Mouse (Mus musculus) lung, postnatal 14 days (tissue): Measurements from ENCODE around the gene Ndufb5.
A peak's percentile ranks its signal among the peaks of the same experiment; 100 is the strongest.
"Not testable (repeated sequence)": the region's sequence is repeated elsewhere in the genome, so short reads cannot be mapped to it uniquely, and the experiment has no call there.

Source experiments
- DNase-seq: peaks from one replicate; pipeline ENCODE4 v3.0.0; 2021

Ndufb5 gene

DNA sequence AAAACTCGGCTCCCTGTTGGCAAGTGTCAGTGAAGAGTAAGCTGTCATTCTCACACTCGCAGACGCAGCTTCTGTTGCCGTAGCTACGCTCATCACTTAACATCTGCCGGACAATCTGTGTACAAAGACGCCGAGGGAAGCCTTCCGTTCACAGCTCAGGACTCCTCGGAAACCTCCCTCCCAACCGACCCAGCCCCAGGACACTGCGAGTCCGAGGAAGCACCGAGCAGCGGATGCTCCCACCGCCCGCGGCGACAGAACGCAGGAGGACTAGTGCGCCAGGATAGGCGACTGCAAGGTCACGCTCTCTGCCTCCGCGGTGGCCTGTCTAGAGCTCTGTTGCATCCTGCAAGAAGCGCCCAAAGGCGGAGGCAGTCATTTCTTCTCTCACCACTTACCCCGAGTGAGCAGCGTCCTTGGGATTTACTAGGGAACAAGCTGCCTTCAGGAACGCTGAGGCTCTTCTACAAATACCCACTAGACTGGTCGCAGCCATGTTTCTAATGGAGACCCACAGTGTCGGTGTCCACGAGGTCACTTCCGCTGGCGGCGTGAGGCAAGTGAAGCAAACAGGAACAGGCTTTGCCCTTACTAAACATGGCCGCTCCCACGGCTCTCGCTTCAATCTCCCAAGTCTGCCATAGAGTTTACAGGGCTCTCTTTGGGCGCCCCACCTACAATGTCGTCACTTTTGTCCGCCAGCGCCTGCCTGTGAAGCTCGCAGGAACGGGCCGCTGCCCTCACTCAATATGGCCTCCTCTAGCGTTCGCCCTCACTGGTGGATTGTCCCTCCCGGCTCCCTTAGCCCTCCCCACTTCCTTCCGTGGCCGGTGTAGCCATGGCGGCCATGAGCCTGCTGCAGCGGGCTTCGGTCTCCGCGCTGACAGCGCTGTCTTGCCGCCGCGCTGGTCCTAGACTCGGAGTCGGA lies at the start of gene Ndufb5:
TSS of gene Ndufb5 (plus strand) at position 747 of the 928 bp plus-strand sequence.
- peak; percentile 97 for DNase-seq

DNA sequence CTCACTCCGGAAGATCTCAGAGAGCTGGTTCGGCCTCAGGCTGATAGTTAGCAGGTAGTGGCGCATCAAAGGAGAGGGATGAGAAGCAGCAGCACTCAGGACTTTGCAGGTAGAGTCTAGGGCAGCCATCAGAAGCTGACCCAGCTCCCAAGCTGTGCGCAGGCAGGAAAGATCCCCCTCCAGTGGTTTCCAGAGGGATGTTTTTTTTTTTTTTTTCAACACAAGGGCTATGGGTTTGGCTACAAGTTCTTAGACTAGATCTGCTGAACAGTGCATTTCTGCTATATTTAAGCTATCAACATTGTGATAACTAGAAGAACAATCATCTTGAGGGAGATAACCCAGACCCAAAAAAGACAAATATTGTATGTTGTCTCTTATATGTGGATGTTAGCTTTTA lies 49.6 kb upstream of the Ndufb5 start:
- no peak for DNase-seq

DNA sequence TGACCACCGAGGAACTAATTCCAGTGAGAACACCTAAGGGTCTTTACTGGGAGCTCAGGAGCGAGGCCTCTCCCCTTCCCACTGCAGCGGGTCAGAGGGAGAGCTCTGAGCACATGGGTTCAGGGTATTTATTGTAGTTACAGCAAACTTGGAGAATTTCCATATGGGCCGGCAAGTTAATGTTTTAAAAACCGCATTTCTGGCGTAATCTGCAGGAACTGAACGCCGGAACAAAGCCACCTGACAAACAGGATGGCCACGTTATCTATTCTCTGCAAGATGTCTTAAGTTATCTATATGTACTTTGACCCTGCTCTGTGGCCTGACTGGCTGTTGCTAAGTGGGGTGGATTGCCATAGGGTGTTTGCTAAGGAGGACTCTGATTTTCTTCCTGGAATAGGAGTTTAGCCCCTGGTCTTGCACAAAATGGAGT lies 47.2 kb upstream of the Ndufb5 start:
- no peak for DNase-seq

DNA sequence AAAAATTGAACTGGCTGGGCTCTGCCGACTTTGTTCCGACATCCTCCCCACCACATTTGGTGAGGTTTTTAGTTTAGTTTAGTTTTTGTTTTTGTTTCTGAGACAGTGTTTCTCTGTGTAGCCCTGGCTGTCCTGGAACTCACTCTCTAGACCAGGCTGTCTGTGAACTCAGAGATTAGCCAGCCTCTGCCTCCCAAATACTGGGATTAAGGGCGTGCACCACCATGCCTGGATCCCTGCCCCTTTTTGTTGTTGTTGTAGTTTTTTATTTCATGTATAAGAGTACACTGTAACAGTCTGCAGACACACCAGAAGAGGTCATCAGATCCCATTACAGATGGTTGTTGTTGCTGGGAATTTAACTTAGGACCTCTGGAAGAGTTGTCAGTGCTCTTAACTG lies 46.8 kb upstream of the Ndufb5 start:
- no peak for DNase-seq

DNA sequence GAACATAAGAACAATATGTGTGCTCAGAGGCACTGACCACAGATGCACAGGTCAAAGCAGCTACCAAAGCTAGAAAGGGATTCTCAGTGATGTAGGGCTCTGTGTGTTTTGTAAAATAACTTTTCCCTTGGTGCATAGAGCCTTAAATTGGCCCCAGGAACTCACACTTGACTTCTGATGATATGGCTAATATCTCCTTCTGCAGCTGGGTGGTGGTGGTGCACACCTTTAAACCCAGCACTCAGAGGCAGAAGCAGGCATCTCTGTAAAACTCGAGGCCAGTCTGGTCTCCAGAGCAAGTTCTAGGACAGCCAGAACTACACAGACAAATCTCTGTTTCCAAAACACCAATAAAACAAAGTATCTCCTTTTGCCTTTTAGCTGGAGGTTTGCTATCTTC lies 45.9 kb upstream of the Ndufb5 start:
- DNase-seq = no peak

DNA sequence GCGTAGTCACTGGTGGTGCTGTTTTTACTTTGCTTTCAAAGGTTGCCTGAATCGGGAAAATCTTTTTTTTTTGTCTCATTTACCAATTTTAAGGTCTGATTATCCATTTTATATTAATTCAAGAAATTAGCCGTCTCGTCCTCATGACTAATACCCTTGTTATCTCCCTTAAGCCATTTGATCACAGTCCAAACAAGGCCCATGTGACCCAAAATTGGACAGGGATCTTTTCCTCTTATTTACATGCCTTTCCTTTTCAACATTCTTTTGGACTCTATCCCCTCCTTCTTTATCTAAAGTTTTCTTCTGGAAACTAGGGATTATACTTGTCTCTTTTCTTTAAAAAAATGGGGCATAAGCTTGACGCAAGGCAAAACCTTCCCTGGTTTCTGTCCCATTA lies 44.9 kb upstream of the Ndufb5 start:
- DNase-seq = no peak

DNA sequence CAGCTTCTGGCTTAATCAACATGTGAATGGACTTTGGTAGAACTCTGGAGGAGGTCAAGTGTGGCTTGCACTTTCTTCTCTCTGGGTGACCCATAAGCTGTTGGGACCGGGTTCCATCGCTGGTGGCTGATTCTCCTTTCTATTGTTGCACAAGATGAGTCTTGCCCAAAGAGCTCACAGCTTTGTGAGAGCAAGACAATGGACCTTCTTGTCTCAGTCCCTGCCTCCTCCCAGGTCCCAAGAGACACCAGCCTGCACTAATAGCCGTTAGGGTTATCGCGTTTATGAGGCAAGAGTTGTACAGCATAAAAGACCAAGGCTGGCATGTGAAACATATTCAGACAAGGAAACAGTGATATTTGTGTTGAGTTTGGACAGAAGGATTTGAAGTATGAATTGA lies 42.6 kb upstream of the Ndufb5 start:
- DNase-seq = no peak

DNA sequence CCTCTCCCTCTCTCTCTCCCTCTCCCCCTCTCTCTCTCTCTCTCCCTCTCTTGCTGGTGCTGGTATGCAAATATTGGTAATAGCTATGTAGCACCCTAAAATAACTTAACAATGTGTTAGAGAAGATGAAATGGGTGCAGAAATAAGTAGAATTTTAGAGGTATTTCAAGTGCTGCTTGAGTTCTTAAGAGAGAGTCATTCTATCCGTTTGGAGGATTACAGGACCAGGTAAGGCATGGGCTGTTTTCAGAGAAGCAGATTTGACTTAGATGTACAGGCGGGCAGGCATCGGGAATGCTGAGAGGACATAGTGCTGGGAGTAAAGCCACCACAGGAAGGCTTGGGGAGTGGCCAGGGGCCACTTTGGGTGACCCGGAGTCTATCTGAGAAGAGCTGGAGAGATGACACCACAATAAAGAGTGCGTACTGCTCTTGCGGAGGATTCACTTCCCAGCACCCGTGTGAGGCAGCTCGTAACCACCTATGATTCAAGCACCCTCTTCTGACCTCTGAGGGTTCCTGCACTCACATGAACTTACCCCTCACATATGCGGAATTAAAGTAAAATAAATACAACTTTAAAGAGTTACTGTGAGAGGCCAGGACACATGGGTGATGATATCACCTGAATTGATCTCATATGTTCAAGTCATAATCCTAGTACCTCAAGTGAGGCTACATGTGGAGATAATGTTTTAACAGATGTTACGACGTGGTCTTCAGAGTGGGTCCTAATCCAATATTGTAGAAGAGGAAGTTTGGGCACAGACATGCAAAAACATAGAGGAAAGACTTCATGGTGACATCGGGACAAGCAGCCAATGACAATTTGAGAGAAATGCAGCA lies 41.8 kb upstream of the Ndufb5 start:
- DNase-seq = no peak

DNA sequence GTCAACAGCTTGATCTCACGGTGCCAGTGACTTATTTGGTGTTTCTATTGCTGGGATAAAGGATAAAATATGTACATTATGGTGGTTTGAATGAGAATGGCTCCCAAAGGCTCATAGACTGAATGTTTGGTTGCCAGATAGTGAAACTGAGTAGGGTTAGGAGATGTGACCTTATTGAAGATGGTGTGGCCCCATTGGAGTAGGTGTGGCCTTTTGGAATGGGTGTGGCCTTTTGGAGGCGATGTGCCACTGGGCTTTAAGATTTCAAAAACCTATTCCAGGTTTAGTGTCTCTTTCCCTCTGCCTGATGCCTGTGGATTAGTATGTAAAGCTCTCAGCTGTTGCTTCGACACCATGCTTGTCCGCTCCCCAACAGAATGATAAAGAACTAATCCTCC lies 41.2 kb upstream of the Ndufb5 start:
- no peak for DNase-seq

DNA sequence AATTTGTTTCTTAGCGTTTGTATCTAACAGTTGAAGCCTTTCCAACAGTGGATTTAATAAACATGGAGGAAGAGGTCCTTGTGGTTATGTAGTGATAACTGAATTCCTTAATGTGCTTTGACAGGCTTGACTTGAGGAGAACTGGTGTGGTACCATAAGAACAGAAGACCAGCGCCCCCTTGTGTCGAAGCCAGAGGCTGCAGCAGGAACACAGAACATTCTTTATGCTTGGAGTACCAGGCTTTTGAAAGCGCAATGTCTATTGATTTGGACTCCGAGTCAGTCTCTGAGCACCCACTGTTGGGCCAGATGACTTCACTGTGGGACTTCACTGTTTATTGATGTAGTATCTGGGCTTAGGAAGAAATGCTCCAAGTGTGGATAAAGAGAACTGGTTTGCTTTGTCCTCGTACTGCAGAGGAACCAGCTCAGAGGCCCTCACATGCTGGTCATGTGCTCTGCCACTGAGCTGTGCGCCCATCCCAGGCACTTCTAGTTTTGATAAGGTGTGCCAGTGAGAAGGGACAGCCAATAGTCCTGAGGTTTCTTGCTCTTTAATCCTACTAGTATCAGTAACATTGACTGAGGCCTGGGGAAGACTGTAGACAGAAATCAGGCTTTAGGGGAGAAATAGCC lies 38.4 kb upstream of the Ndufb5 start:
- DNase-seq = peak; percentile 95

DNA sequence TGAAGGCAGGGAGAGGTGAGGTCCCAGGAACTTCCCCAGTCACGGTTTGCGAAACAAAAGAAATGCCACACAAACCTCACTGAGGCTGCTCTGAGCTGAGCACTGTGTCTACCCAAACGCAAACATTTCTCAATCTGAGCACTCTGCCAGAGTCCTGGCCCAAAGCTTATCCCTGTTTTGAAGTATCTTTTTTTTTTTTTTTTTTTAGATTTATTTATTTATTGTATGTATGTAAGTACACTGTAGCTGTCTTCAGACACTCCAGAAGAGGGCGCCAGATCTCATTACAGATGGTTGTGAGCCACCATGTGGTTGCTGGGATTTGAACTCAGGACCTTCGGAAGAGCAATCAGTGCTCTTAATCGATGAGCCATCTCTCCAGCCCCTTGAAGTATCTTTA lies 32.8 kb upstream of the Ndufb5 start:
- not testable (repeated sequence) for DNase-seq

DNA sequence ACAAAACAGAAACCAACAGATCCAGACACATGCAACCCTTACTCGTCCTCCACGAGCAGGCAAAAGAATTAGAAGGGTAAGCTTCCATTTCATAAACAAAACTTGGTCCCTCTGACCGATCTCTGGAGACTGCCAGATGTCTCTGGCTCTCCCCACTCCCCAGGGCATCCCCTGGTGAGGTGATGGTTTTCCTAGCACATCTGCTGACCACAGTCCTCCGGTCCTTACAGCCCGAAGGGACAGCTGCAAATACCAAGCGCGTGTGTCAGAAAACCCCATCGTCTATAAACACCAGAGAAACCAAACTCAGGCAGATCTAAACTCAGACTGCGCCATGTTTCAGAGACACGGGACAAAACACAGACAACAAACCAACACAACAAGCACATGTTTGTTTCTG lies 32.2 kb upstream of the Ndufb5 start:
- DNase-seq = not testable (repeated sequence)

DNA sequence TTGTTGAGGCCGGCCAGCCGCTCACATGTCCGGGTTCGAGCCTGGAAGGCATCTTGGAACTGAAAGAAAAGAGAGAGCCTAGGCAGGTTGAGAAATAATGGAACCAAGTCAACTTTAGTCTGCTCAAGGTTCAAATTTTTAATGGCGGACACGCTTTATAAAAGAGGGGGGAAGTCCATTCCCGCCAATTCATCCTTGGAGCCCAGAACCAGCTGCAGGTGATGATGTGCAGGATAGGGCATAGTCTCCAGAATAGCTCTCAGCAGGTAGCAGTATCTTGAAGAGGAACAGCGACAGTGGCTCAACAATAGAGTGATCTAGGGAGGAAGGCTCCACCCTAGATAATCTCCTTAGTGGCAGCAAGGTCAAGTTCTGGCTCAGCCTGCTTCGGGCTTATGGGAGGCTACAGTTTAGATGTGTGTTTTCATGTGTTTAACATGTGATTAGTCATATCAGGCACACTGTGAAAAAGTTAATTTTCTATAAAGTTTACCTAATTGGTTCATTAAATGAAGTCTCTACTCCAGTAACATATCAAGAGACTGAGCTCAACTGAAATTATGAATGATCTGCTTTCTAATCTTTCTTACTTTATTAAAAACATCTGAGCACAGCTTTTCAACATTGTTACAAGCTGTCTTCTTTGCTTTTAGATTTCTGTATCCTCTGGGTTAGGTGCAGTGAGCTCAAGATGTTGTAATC lies 31.0 kb upstream of the Ndufb5 start, which contains the start of gene Actl6a:
TSS of gene Actl6a (plus strand) at position 652 of the 702 bp plus-strand sequence.
- DNase-seq = not testable (repeated sequence)

DNA sequence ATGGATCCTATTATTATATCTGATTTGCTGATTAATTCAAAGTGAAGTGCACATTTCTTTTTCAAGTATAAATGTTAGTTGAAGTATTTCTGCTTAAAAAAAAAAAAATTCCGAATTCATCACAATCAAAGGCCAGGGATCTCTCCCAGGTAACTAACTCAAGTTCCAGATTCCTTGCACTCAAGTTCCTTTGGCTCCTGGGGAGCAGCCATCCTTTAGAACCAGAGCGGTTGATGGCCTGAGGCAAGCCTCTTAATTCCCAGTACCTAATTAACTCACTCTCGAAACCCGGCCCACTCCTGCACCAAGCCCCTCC lies 28.8 kb upstream of the Ndufb5 start:
- DNase-seq = no peak

DNA sequence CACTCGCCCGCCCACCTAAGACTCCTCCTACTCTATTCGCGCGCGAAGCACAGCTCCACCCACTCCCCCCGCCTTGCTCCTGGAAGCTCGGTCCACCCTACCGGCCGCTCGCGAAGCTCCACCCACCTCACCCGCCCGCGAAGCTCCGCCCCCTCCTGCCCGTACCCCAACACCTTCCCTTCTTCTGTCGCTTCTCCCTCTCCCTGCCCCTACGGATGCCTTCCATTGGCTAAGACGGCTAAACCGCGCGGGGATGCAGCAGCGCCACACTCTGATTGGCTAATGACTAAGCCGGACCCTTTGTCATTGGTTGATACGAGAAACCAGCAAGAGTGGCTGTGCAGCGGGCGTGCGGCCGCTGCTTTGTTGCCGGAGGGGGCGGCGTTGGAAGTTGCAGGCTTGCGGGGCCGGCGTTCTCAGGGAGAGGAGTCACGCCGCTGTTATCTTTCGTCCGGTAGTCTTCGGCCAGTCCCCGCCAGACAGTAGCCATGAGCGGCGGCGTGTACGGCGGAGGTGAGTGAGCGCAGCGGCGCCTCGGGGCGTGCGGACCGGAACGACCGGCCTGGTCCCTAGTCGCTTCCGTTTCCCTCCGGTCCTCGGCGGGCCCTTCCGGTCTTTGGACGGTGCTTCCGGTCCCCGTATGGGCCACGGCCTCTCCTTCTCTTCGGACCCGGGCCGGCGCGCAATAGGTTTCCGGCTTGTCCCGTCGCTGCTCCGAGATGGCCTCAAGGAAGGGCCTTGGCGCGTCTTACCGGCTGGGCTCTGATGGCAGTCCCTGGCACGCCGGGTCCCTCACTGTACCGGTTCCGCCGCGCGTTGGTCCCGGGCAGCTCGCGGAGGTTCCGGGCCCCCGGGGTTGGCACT lies 28.2 kb upstream of the Ndufb5 start:
- peak; percentile 99 for DNase-seq

DNA sequence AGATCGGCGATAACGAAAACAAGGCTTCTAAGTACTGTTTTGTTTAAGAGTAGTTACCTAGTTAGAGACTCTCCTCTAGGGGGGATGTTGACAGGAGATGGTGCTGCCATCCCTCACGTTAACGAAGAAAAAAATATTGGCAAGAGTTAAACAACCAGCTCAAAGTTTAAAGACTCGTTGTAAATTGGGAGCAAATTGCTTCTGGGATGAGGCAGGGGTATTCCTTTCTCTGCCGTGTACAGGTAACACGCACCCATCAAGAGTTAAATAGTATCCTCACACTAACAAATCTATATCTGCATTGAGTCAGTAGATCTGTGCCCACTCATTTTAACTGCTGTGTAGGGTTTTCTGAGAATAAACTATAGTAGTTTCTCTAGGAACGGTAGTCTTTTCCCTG lies 27.4 kb upstream of the Ndufb5 start:
- no peak for DNase-seq

DNA sequence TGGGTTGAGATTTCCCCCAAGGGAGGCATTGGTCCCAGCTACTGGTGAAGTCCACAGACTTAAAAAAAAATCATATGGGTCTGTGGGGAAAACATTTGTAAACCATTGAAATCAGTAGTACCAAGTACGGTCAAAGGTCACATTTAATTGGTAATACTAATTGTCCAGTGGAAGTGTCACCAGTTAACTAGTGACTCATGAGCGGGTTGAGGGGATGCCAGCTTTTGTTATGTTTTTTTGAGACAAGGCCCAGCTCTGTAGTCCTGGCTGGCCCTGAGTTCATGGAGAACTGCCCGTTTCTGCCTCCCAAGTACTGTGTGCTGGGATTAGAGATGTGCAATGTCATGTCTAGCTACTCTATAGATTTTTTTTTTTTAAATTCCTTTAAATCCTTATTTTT lies 23.1 kb upstream of the Ndufb5 start:
- no peak for DNase-seq

DNA sequence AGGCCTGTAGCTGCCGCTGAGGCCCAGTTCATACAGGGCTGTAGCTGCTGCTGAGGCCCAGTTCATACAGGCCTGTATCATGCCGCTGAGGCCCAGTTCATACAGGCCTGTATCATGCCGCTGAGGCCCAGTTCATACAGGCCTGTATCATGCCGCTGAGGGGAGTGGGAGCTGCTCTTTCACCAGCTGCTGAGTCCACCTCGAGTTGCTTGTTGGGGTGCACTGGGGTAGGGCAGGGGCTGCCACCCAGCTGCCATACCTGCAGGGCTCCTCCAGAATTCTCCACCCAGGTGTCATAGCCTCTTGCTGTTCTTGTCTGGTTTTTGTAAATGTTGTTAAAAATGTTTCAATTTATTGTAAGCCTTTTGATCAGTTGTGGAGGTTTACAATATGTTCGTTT lies 19.4 kb upstream of the Ndufb5 start:
- not testable (repeated sequence) for DNase-seq

DNA sequence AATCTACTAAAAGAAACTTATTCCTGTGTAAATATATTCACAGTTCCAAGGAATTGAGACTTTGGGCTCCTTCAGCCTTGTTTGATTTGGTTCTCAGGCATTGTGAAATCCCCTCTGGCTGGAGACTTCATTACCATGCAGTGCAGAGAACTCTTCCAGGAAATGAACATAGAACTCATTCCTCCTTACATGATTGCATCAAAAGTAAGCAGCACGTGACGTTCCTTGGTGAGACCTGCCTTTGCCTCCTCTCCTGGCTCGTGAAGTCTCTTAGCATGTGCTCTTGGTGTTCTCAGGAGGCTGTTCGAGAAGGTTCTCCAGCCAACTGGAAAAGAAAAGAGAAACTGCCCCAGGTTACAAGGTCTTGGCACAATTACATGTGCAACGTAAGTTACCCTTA lies 18.5 kb upstream of the Ndufb5 start:
- DNase-seq = peak; percentile 25

DNA sequence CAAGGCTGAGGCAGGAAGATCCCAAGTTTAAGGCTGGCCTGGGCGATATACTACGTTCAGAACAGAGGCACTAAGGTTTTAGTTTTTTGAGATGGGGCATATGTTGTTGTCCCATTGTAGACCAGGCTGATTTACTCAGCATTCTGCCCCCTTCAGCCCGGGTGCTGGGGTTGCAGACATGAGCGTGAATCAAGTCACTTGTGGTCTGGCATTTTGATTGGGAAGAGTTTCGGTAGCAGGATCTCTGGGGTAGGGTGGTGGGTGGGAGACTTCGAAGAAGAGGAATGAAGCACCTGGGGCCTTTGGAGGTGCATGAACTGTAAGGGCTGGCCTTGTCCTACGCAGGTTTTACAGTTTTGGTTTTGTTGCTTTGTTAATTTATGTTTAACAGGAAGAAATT lies 12.6 kb upstream of the Ndufb5 start:
- no peak for DNase-seq

DNA sequence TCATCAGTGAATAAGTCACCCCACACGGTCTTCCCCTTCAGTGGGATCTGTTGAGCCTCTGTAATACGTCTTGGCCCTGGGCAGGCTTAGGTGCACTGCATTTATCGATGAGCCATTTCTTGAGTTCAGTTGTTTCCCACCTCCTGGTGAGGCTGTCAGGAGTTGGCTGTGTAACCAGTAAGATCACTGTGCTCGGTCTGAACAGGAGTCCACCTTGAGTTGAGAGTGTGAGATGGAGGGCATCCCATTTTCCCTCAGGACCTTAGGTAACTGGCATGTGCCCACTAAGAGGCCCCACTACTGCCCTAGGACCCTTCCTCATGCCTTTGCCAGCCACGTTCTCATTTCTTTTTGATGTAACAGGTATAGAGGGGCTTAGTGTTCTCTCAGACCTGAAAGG lies 10.8 kb upstream of the Ndufb5 start:
- DNase-seq = no peak

DNA sequence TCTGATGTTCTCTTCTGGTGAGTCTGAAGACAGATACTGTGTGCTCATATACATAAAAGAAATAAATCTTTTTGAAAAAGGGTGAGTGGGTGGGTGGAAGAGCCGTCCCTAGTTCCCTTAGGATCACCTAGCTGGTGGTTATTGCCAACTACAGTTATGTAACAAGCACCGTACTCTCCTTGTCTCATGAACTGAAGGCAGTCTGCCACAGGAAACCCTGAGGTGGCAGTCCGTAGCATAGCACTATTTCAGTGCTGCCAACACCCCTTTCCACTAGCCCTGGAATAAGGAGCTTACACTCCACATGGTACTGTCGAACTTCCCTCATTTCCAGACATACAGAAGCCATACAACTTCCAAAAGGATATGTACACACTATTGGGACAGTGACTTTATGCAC lies 8.9 kb upstream of the Ndufb5 start:
- no peak for DNase-seq
